Mouse (Mus musculus) natural killer cell, adult 2 months (primary cell): ENCODE measurements around the gene Tmtc4.

Source experiments
- DNase-seq, 2 experiments: peaks; one replicate each; pipeline ENCODE4 v3.0.0; 2022; ENCODE audit warnings: low spot score in 2 of 2

Tmtc4 gene

GRCm38 (mm10) chr14:122875056-122875455 lies 108.8 kb downstream of the Tmtc4 start:
- no peak for DNase-seq

DNA sequence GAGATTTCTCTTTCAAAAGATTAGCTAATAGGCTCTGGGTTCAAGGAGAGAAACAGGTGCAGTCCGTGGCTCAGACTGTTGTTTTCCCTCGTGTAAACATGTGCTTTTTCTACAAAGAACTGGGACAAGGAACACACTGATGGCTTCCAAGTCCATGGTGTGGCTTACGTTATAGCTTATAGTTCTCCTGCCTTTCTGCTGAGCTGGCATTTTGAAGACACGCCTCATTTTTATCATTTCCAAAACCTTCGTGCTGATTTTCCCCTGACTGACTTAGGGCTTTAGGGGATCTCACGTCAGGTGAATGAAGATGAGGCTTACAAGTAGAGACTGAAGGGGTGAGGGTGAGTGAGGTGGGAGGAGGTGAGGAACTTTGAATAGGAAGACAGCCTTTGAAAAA lies 111.2 kb downstream of the Tmtc4 start:
- DNase-seq: no peak

- no peak for DNase-seq
Observed at GRCm38 (mm10) chr14:122871841-122872580, 111.8 kb downstream of the Tmtc4 start.

- no peak for DNase-seq
Observed at GRCm38 (mm10) chr14:122869831-122870230, 114.0 kb downstream of the Tmtc4 start.
